Mouse (Mus musculus) megakaryocyte-erythroid progenitor cell, adult 5-6 weeks (primary cell): ENCODE measurements around the gene Mylk4. TPM values are rescaled to one million over a fixed set of nuclear protein-coding genes. Genes with fewer than 3 reads are reported as not detected.

Source experiments
- ATAC-seq: replicated peaks from 2 replicates; pipeline ENCODE4 v1.8.0; 2016; ENCODE audit warnings: mild to moderate bottlenecking, inconsistent platforms; ENCODE audit not compliant: severe bottlenecking, poor library complexity, low FRiP score, low TSS enrichment
- total RNA-seq, 2 experiments: library from RNA; stranded (forward) in 1 of 2; stranded (reverse) in 1 of 2; fragments of 200-1000, 215-1000 nt in 1 of 2; fragments of >200 nt in 1 of 2; fragmentation: Nextera tagmentation in 1 of 2; gene quantifications; 2 replicates each; pipeline ENCODE4 v1.2.3; 2014 to 2017

Mylk4 gene
- total RNA-seq (2014; fragmentation: Nextera tagmentation) (0.11 TPM in 1 of 2 replicates, not detected in the other), total RNA-seq (2017) (not detected in 2 replicates)

DNA sequence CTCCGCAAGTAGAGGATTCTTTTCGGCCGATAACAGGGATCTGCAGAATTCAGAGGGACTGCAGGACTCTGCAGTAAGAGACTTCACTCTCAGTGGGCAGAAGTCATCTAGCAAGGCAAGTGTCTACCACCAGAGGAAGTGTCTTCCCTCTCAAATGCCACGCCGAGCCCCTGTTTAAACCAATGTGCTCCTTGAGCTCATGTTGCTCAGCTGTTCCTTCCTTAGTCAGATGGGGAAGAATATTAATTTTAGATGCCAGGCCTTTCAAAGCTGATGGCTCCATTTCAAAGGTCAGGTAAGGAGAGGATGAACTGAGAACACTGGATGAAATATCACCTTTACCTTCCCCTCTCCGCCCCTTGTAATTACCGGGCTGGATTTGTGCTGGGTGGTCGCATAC, at the start of gene Mylk4:
Mylk4 (minus strand) TSS at position 139 of the 400 bp plus-strand sequence.
- ATAC-seq: no peak

- no peak for ATAC-seq
These were observed 49.5 kb upstream of the Mylk4 start for GRCm38 (mm10) chr13:32833237-32833636.

GRCm38 (mm10) chr13:32832776-32833175, 49.0 kb upstream of the Mylk4 start:
- no peak for ATAC-seq

DNA sequence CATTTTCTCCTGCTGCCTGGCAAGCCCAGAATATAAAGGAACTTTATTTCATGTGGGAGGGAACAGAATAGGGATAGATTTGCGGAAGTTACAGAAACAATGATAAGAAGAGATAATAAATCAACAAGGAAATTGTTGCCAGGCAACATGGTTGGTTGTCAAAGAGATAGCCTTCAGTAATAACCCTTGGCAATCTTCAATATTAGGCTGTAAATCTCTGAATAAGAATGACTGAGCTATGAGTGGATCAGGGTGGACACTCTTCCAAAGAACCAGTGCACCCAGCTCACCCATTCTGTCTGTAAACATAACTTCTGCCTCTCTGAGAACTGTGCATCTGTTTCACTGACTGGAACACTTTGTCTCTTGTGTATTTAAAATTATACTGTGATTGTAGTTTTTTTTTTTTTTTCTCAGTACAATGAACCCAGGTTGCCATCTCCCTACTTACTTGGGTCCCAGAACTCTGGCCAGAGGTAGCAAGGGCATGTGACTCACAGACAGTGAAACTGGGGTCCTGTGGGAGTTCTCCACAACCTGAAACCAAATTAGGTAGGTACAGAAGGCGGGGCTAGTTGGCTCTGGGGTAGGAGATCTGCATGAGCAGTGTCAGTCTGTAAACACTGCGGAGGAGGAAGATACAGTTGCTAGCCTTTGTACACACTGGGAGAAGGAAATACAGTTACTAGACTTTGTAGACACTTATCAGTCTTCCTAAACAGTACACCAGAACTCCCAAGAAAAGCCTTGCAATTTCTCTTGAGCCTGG, 47.9 kb upstream of the Mylk4 start:
- no peak for ATAC-seq

GRCm38 (mm10) chr13:32828886-32829285, 45.1 kb upstream of the Mylk4 start:
- peak; percentile 72 for ATAC-seq

GRCm38 (mm10) chr13:32827951-32828350, 44.2 kb upstream of the Mylk4 start:
- peak; percentile 76 for ATAC-seq

DNA sequence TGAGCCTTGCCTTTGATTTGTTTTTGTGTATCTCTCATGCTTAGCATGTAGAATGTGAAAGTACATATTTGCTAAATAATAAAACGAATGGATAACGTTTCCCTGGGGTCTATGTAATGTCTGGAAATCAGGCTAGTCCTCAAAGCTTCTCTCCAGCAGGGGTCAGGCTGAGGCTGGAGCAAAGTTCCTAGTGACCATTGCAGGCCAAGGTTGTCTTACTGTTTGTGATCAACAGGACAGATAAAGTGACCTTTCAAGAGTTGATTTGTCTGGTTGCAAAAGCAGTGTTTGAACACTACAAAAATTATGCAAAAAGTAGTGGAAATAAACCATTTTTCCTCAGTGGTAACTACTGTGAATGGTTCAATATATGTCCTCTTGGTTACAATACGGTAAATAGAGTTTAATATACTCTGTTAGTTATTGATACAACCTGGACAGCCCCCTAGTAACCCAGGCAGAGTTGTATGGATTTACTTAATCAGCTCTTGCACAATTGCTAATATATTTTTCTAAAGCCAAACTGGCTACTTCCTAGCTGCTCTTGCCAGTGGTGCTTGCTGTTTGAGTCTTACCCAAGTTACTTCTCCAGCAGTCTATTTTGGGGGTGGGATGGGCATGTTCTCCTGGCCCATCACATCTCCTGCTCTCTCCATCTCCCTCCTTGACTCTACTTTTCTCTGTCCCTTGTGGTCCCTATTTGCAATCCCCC, 43.5 kb upstream of the Mylk4 start:
- no peak for ATAC-seq

GRCm38 (mm10) chr13:32825546-32825945, 41.8 kb upstream of the Mylk4 start:
- ATAC-seq: no peak

DNA sequence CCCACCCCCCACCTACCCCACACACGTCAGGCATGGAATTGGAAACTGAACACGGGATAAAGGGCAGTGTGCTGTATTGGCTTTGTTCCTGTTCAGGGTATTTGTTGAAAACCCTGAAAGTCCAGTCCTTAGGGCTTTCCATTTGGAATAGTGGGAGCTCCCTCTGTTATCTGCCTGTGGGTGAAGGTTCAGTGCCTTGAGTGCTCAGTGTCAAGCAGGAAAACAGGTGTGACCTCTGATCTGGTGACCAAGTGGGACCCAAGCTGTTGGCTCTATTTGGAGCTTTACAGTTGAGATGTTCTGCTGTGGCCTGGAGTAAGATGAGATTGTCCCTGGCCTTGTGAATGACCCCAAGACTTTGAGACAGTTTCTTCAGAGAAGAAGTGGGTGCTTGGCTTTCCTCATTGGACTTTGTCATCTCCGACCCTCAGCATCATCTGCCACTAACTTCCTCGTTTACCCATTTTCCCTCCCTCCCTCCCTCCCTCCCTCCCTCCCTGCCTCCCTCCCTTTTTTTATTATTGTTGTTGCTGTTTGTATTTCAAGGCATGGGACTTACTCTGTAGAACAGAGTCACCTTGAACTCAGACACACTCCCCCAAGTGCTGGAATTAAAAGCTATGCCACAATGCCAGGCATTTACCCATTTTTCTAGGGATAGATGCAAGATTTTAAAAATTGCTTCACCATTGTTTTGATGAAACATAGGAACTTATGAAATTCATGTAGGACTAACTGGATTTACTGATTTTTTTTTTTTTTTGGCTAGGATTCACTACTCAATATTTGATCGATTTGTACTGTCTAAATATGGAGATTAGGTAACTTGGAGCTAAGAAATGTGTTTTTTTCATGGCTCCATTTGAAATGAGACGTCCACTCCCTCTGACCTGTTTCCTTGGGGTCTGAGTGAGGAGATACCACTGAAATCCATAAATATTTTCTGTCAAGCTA, 40.9 kb upstream of the Mylk4 start:
- ATAC-seq: no peak

GRCm38 (mm10) chr13:32823126-32823525, 39.4 kb upstream of the Mylk4 start:
- no peak for ATAC-seq

- ATAC-seq: no peak
These were observed 37.9 kb upstream of the Mylk4 start for GRCm38 (mm10) chr13:32821671-32822070.

DNA sequence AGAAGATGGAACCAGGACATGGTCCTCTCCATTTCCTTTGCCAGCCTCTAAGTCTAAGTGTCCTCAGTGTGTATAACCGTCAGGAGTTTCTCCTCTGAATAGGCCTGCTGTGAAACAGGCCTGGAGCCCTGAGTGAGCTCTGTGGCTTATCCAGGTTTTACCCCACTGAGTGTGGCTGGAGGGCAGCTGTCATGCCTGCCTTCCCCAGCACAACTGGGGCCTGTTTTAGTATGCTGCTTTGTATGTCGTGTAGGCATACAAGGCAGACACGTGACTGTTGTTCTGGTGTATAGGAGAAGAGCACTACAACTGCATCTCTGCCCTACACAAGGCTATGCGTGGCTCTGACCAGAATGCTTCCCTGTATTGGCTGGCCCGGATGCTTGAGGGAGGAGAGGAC, 36.2 kb upstream of the Mylk4 start:
- no peak for ATAC-seq

- ATAC-seq: no peak
These were observed 35.5 kb upstream of the Mylk4 start for GRCm38 (mm10) chr13:32819241-32819640.

GRCm38 (mm10) chr13:32807624-32808023, 23.9 kb upstream of the Mylk4 start:
- ATAC-seq: no peak

- ATAC-seq: no peak
These were observed 23.1 kb upstream of the Mylk4 start for GRCm38 (mm10) chr13:32806820-32807219.

DNA sequence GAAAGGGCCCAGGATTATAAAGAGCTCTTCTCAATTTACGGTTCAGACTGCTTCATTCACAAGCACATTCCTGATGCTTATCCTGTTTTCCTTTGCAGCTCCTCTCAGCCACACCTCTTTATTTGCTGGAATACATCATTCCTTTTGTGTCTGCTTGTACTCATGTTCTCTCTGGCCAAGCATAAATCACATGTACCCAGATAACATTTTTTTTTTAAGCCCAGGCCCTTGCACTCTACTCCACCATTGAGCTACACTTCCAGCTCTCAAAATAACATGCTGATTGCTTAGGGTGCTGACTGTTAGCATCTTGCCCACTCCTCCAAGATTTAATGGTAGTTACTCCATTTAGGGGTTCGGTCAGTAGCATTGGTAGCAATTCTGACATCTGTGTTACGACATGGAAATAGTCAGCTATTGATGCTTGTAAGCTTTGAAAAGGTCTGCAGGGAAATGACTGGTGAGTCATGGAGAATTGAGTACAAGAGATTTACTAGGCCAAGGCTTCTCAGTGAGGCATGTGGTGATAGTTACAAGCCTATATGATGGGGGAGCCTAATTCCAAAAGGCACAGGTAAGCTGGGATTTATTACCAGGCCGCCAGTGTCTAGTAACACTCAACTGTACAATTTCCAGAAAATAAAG, 20.1 kb upstream of the Mylk4 start:
- no peak for ATAC-seq

GRCm38 (mm10) chr13:32802259-32803081, 18.7 kb upstream of the Mylk4 start, which contains the start of gene D930007J09Rik:
D930007J09Rik (minus strand) TSS chr13:32802849.
- peak; percentile 20; the same call in 1 of the 2 replicates for ATAC-seq

- peak; percentile 97 for ATAC-seq
These were observed 18.0 kb upstream of the Mylk4 start, which contains the start of gene Wrnip1 for GRCm38 (mm10) chr13:32801693-32802221. Wrnip1 (plus strand) TSS chr13:32802038.
